Mouse (Mus musculus): ENCODE measurements at regions not wholly inside any gene's neighbourhood (a gene's known extent, or its start where the extent isn't known, plus 50 kb on each side); places are given as distances from the start of the nearest gene placed in this dataset.

DNA sequence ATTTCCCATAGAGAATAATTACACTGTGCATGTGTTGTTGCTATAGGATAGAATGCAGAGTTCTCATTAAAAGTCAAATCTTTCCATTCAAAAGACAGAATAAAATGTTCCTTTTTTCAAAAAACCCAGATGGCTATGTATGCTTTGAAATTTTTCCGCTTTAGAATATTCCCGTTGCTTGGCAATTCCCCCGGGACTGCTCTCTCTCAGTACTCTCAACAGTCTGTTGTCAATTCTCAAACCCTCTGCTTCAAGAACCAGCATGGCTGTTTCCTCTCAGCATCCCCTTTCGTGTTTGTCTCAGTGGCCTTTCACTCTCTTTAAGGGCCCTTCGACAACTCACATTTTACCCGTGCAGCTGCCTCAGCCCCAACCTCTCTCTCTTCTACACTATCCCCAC is 372.5 kb upstream of the Intu start:
- Histone ChIP-seq H3K36me3 (replicated peaks in 1 of 2; ENCODE audit: control insufficient read depth in 1 of 2, insufficient read depth in 1 of 2, low read length in 1 of 2) (no peaks in the 10 kb centered on the region), H3K27ac (ENCODE audit: insufficient read depth, low read depth) (no peak overlapping the region), H3K9me3 (replicated peaks; ENCODE audit: low read length) (no peaks in the 10 kb centered on the region), H3K27me3 (replicated peaks) (no peaks in the 10 kb centered on the region), H3K9ac (ENCODE audit: insufficient read depth, low read depth) (no peak overlapping the region), H3K79me2 (replicated peaks; ENCODE audit: control insufficient read depth, extremely low read depth, insufficient read depth, poor library complexity, severe bottlenecking) (no peaks in the 10 kb centered on the region), H3K4me1 (ENCODE audit: control insufficient read depth in 1 of 2, insufficient read depth in 2 of 2) (no peaks in the 10 kb centered on the region), H3K4me2 (ENCODE audit: insufficient read depth, low read depth, poor library complexity, severe bottlenecking) (no peak overlapping the region), H3K4me3 (replicated peaks in 1 of 3; ENCODE audit: low read depth in 2 of 3, low read length in 2 of 3, poor library complexity in 1 of 3) (no peak overlapping the region)
- in situ Hi-C loops (cut with MboI; ENCODE audit: low pct_ligation_motif_present, low pct_unique_long_range_greater_than_20kb, low sequenced_read_pairs) (no loop called here), dilution Hi-C loops (cut with MboI; ENCODE audit: extremely low pct_ligation_motif_present, extremely low pct_unique_long_range_greater_than_20kb, low sequenced_read_pairs) (no loop called here)
- TF ChIP-seq SMC3 (IDR thresholded peaks at IDR 0.05; ENCODE audit: low read depth, low read length) (no peak), NRF1 (IDR thresholded peaks at IDR 0.05; ENCODE audit: low read depth, low read length) (no peak), JUND (conservative IDR thresholded peaks at IDR 0.05; ENCODE audit: low read depth, low read length) (no peak), GABPA (IDR thresholded peaks at IDR 0.05; ENCODE audit: insufficient replicate concordance, low read depth, low read length) (no peak), EP300 (IDR thresholded peaks at IDR 0.05; ENCODE audit: low read length) (no peak), SIN3A (IDR thresholded peaks at IDR 0.05; ENCODE audit: low read length) (no peak), USF2 (conservative IDR thresholded peaks at IDR 0.05; ENCODE audit: low read depth, low read length) (no peak), CHD2 (IDR thresholded peaks at IDR 0.05; ENCODE audit: low read length) (no peak), POLR2A (IDR thresholded peaks at IDR 0.05; ENCODE audit: low read depth, low read length) (no peak), MXI1 (IDR thresholded peaks at IDR 0.05; ENCODE audit: low read depth, low read length) (no peak), NELFE (IDR thresholded peaks at IDR 0.05; ENCODE audit: low read depth, low read length) (no peak), MAX (IDR thresholded peaks at IDR 0.05; ENCODE audit: low read length) (no peak), TBP (conservative IDR thresholded peaks at IDR 0.05; ENCODE audit: low read depth, low read length) (no peak), CTCF (conservative IDR thresholded peaks at IDR 0.05 in 1 of 2, IDR thresholded peaks at IDR 0.05 in 1 of 2; ENCODE audit: low read depth in 2 of 2, low read length in 2 of 2) (no peak), MAZ (IDR thresholded peaks at IDR 0.05; ENCODE audit: low read depth, low read length) (no peak), HCFC1 (IDR thresholded peaks at IDR 0.05; ENCODE audit: low read depth, low read length) (no peak), MEF2A (IDR thresholded peaks at IDR 0.05; ENCODE audit: borderline replicate concordance, low read depth, low read length) (no peak), CHD1 (IDR thresholded peaks at IDR 0.05; ENCODE audit: low read depth, low read length) (no peak)
- no peak for DNase-seq (ENCODE audit: extremely low read depth)

DNA sequence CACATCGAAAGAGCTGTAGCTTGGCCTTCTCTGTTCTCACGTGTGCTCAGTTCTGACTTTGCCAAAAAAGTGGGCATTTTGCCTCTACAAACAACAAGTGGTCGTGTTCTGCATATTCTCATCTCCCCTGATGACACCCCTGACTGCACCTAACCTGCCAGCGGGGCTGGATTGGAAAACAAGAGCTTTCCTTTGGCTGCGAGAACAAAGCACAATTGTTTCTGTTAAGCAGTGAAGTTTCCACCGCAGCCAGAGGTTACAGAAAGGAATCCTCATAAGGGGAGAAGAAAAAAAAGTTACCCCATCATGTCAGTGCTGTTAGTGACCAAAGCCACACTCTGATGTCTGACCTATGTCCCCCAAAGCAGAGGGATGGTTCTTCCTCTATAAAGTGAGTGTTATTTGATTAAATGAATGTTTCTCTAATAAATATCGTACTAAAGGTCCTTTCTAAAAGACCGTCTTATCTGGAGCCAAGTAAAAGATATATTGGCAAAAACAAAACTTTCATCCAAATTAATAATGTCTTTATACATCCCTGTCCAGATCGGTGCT is 371.4 kb upstream of the Intu start:
- Histone ChIP-seq H3K27ac (ENCODE audit: insufficient read depth, low read depth) (no peak overlapping the region), H3K9me3 (replicated peaks; ENCODE audit: low read length) (no peaks in the 10 kb centered on the region), H3K4me1 (ENCODE audit: control insufficient read depth in 1 of 2, insufficient read depth in 2 of 2) (no peaks in the 10 kb centered on the region), H3K4me2 (ENCODE audit: insufficient read depth, low read depth, poor library complexity, severe bottlenecking) (no peak overlapping the region), H3K36me3 (replicated peaks in 1 of 2; ENCODE audit: control insufficient read depth in 1 of 2, insufficient read depth in 1 of 2, low read length in 1 of 2) (no peaks in the 10 kb centered on the region), H3K79me2 (replicated peaks; ENCODE audit: control insufficient read depth, extremely low read depth, insufficient read depth, poor library complexity, severe bottlenecking) (no peaks in the 10 kb centered on the region), H3K27me3 (replicated peaks) (no peaks in the 10 kb centered on the region), H3K9ac (ENCODE audit: insufficient read depth, low read depth) (no peak overlapping the region), H3K4me3 (replicated peaks in 1 of 3; ENCODE audit: low read depth in 2 of 3, low read length in 2 of 3, poor library complexity in 1 of 3) (no peak overlapping the region)
- dilution Hi-C loops (cut with MboI; ENCODE audit: extremely low pct_ligation_motif_present, extremely low pct_unique_long_range_greater_than_20kb, low sequenced_read_pairs): no loop called here
- no peak for TF ChIP-seq EP300 (IDR thresholded peaks at IDR 0.05; ENCODE audit: low read length)
- TF ChIP-seq SMC3 (IDR thresholded peaks at IDR 0.05; ENCODE audit: low read depth, low read length): no peak
- TF ChIP-seq TCF12 (IDR thresholded peaks at IDR 0.05; ENCODE audit: low read depth, low read length): no peak
- no peak for TF ChIP-seq TBP (conservative IDR thresholded peaks at IDR 0.05; ENCODE audit: low read depth, low read length)
- no peak for TF ChIP-seq ZMIZ1 (IDR thresholded peaks at IDR 0.05; ENCODE audit: low read depth, low read length)
- no peak for TF ChIP-seq BHLHE40 (IDR thresholded peaks at IDR 0.05; ENCODE audit: low read depth, low read length)
- no peak for TF ChIP-seq CHD1 (IDR thresholded peaks at IDR 0.05; ENCODE audit: low read depth, low read length)
- TF ChIP-seq MEF2A (IDR thresholded peaks at IDR 0.05; ENCODE audit: borderline replicate concordance, low read depth, low read length): no peak
- TF ChIP-seq POLR2A (IDR thresholded peaks at IDR 0.05; ENCODE audit: low read depth, low read length): no peak
- no peak for TF ChIP-seq NRF1 (IDR thresholded peaks at IDR 0.05; ENCODE audit: low read depth, low read length)
- TF ChIP-seq GABPA (IDR thresholded peaks at IDR 0.05; ENCODE audit: insufficient replicate concordance, low read depth, low read length): no peak
- no peak for TF ChIP-seq NELFE (IDR thresholded peaks at IDR 0.05; ENCODE audit: low read depth, low read length)
- no peak for TF ChIP-seq JUND (conservative IDR thresholded peaks at IDR 0.05; ENCODE audit: low read depth, low read length)
- no peak for TF ChIP-seq E2F4 (IDR thresholded peaks at IDR 0.05; ENCODE audit: insufficient replicate concordance, low read depth, low read length)
- no peak for DNase-seq (ENCODE audit: extremely low read depth)
- in situ Hi-C loops (cut with MboI; ENCODE audit: low pct_ligation_motif_present, low pct_unique_long_range_greater_than_20kb, low sequenced_read_pairs): no loop called here
